Mouse (Mus musculus): ENCODE results near the gene Slc39a11. TPM values are rescaled to one million over a fixed set of nuclear protein-coding genes. Genes with fewer than 3 reads are reported as not detected.

Slc39a11 gene
- polyA plus RNA-seq, 1 experiment from 2014 or later = 20.1 TPM

DNA sequence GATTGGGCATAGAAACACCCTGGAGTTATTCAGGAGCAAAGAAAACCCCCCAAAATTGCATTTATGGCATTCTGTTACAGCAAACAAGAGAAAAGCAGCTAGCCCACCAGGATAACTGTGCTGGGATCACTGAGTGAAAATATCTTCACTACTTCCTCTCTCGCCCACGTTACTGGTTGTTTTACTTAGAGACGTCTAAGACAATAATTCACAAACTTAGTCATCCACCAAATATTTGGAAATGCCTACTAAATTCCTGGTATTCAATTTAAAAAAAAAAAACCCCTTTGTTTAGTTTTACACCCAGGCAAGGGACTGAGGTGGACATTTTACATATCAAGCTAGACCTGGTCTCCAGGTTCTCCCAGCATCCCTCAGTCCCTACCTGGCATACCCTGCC lies 384.3 kb downstream of the Slc39a11 start:
- DNase-seq (ENCODE audit: low spot score) (no peak), ATAC-seq (ENCODE audit: low FRiP score) (no peak)
- 85% methylated on average over 3 of the region's 3 CpGs for WGBS

GRCm38 (mm10) chr11:113263971-113264370 lies 385.9 kb downstream of the Slc39a11 start:
- no peaks in the 10 kb centered on the region for H3K36me3 ChIP-seq (ENCODE audit: control insufficient read depth, insufficient read depth, low read length)
- no peaks in the 10 kb centered on the region; the same call in 1 of the 2 replicates for H3K4me1 ChIP-seq (replicated peaks; ENCODE audit: control insufficient read depth, insufficient read depth, low read length)
- H3K4me2 ChIP-seq (replicated peaks; ENCODE audit: low read depth, low read length) = no peak overlapping the region
- 74% methylated on average over 7 of the region's 7 CpGs for WGBS
- no peaks in the 10 kb centered on the region for H3K9me3 ChIP-seq (ENCODE audit: control insufficient read depth, low read length)
- H3K27ac ChIP-seq (ENCODE audit: low read depth, low read length) = no peak overlapping the region
- ATAC-seq (ENCODE audit: low FRiP score) (no peak), DNase-seq (ENCODE audit: low spot score) (no peak)
- no peak overlapping the region for H3K9ac ChIP-seq (ENCODE audit: low read depth, low read length)
- no peak overlapping the region for H3K4me3 ChIP-seq (ENCODE audit: low read depth, low read length)
- no peaks in the 10 kb centered on the region for H3K27me3 ChIP-seq (ENCODE audit: control insufficient read depth, insufficient read depth, low read length)

More for the DNA sequence above, 384.3 kb downstream of the Slc39a11 start:
- Histone ChIP-seq H3K9me3 (ENCODE audit: control insufficient read depth, low read length) (no peaks in the 10 kb centered on the region), H3K27ac (ENCODE audit: low read depth, low read length) (no peak overlapping the region), H3K4me2 (replicated peaks; ENCODE audit: low read depth, low read length) (no peak overlapping the region), H3K27me3 (ENCODE audit: control insufficient read depth, insufficient read depth, low read length) (no peaks in the 10 kb centered on the region), H3K4me1 (replicated peaks; ENCODE audit: control insufficient read depth, insufficient read depth, low read length) (no peaks in the 10 kb centered on the region; the same call in 1 of the 2 replicates), H3K4me3 (ENCODE audit: low read depth, low read length) (no peak overlapping the region), H3K9ac (ENCODE audit: low read depth, low read length) (no peak overlapping the region), H3K36me3 (ENCODE audit: control insufficient read depth, insufficient read depth, low read length) (no peaks in the 10 kb centered on the region)

DNA sequence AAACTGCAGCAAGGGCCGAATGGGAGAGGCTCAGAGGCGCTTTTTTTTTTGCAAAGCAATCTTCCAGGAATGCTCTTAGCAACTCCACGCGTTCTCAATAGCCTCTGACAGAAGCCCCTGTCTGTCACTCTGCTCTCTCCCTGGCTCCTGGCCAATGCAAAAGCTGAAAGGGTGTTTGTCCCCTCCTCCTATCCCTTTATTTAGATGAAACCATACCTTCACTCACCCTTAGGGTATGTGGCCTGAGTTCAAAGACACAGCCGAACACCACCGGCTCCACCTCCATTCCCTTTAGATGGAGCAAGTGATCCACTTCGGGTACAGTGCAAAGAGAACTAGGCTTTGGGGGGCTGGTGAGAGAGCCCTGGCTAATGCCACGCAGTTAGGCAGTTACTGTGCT lies 387.8 kb downstream of the Slc39a11 start:
- DNase-seq (ENCODE audit: low spot score) = no peak
- H3K27me3 ChIP-seq (ENCODE audit: control insufficient read depth, insufficient read depth, low read length) = no peaks in the 10 kb centered on the region
- no peaks in the 10 kb centered on the region; the same call in 1 of the 2 replicates for H3K4me1 ChIP-seq (replicated peaks; ENCODE audit: control insufficient read depth, insufficient read depth, low read length)
- no peak overlapping the region for H3K9ac ChIP-seq (ENCODE audit: low read depth, low read length)
- H3K4me3 ChIP-seq (ENCODE audit: low read depth, low read length) = no peak overlapping the region
- H3K27ac ChIP-seq (ENCODE audit: low read depth, low read length) = no peak overlapping the region
- WGBS = 46% methylated on average over 8 of the region's 8 CpGs
- H3K36me3 ChIP-seq (ENCODE audit: control insufficient read depth, insufficient read depth, low read length) = no peaks in the 10 kb centered on the region
- ATAC-seq (ENCODE audit: low FRiP score) = no peak
- no peaks in the 10 kb centered on the region for H3K9me3 ChIP-seq (ENCODE audit: control insufficient read depth, low read length)
- no peak overlapping the region for H3K4me2 ChIP-seq (replicated peaks; ENCODE audit: low read depth, low read length)

- Histone ChIP-seq H3K36me3 (ENCODE audit: control insufficient read depth, insufficient read depth, low read length) (no peaks in the 10 kb centered on the region), H3K9ac (ENCODE audit: low read depth, low read length) (no peak overlapping the region), H3K4me1 (replicated peaks; ENCODE audit: control insufficient read depth, insufficient read depth, low read length) (no peaks in the 10 kb centered on the region; the same call in 1 of the 2 replicates), H3K27me3 (ENCODE audit: control insufficient read depth, insufficient read depth, low read length) (no peaks in the 10 kb centered on the region), H3K27ac (ENCODE audit: low read depth, low read length) (no peak overlapping the region), H3K4me3 (ENCODE audit: low read depth, low read length) (no peak overlapping the region), H3K4me2 (replicated peaks; ENCODE audit: low read depth, low read length) (no peak overlapping the region), H3K9me3 (ENCODE audit: control insufficient read depth, low read length) (no peaks in the 10 kb centered on the region)
- DNase-seq (ENCODE audit: low spot score) (no peak), ATAC-seq (ENCODE audit: low FRiP score) (no peak)
- WGBS = 88% methylated on average over 4 of the region's 4 CpGs
Observed at GRCm38 (mm10) chr11:113261421-113261820, 388.5 kb downstream of the Slc39a11 start.

DNA sequence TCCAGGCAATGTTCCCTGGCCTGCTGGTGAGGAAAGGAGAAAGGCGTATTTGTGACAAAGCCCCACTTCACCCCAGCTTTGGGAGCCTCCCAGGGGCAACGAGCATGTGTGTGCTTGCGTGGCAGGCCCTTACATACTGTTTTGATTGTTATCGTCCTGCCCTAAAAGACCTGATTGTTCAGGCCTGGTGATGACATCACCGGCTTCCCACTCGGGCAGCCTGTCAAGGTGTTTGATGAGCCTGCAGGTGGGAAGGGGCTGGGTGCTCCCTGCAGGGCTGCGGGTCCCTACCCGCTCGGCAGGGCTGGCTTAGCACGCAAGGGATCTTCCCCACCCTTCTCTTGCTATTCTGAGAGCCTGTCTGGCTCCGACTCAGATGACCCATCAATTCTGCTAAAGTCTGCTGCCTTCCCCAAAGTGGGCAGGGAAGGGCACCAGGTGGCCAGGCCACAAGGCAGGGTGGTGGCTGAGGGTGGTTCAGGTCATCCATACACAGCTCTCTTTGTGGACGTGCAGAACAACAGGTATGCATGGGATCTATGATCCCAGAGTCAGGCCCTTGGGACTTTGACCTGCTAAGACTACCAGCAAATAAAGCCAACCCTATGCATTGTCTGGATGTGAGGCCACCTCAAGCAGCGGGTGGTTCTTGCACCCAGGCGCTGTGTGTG lies 390.0 kb downstream of the Slc39a11 start:
- no peak for DNase-seq (ENCODE audit: low spot score)
- Histone ChIP-seq H3K27ac (ENCODE audit: low read depth, low read length) (no peak overlapping the region), H3K9ac (ENCODE audit: low read depth, low read length) (no peak overlapping the region), H3K4me2 (replicated peaks; ENCODE audit: low read depth, low read length) (no peak overlapping the region), H3K4me1 (replicated peaks; ENCODE audit: control insufficient read depth, insufficient read depth, low read length) (no peaks in the 10 kb centered on the region; the same call in 1 of the 2 replicates), H3K27me3 (ENCODE audit: control insufficient read depth, insufficient read depth, low read length) (no peaks in the 10 kb centered on the region), H3K36me3 (ENCODE audit: control insufficient read depth, insufficient read depth, low read length) (no peaks in the 10 kb centered on the region), H3K4me3 (ENCODE audit: low read depth, low read length) (no peak overlapping the region), H3K9me3 (ENCODE audit: control insufficient read depth, low read length) (no peaks in the 10 kb centered on the region)
- no peak for ATAC-seq (ENCODE audit: low FRiP score)
- 75% methylated on average over 14 of the region's 14 CpGs for WGBS

- WGBS = 84% methylated on average over 6 of the region's 6 CpGs
- Histone ChIP-seq H3K4me1 (replicated peaks; ENCODE audit: control insufficient read depth, insufficient read depth, low read length) (no peaks in the 10 kb centered on the region; the same call in 1 of the 2 replicates), H3K27me3 (ENCODE audit: control insufficient read depth, insufficient read depth, low read length) (no peaks in the 10 kb centered on the region), H3K4me2 (replicated peaks; ENCODE audit: low read depth, low read length) (no peak overlapping the region), H3K9ac (ENCODE audit: low read depth, low read length) (no peak overlapping the region), H3K36me3 (ENCODE audit: control insufficient read depth, insufficient read depth, low read length) (no peaks in the 10 kb centered on the region), H3K27ac (ENCODE audit: low read depth, low read length) (no peak overlapping the region), H3K9me3 (ENCODE audit: control insufficient read depth, low read length) (no peaks in the 10 kb centered on the region), H3K4me3 (ENCODE audit: low read depth, low read length) (no peak overlapping the region)
- no peak for DNase-seq (ENCODE audit: low spot score)
- ATAC-seq (ENCODE audit: low FRiP score) = no peak
Observed at GRCm38 (mm10) chr11:113258016-113258415, 391.9 kb downstream of the Slc39a11 start.

- 31% methylated on average over 6 of the region's 6 CpGs for WGBS
- H3K27me3 ChIP-seq (ENCODE audit: control insufficient read depth, insufficient read depth, low read length) = no peaks in the 10 kb centered on the region
- H3K4me2 ChIP-seq (replicated peaks; ENCODE audit: low read depth, low read length) = no peak overlapping the region
- DNase-seq (ENCODE audit: low spot score) (no peak), ATAC-seq (ENCODE audit: low FRiP score) (no peak)
- H3K27ac ChIP-seq (ENCODE audit: low read depth, low read length) = no peak overlapping the region
- no peak overlapping the region for H3K4me3 ChIP-seq (ENCODE audit: low read depth, low read length)
- H3K4me1 ChIP-seq (replicated peaks; ENCODE audit: control insufficient read depth, insufficient read depth, low read length) = no peaks in the 10 kb centered on the region; the same call in 1 of the 2 replicates
- H3K36me3 ChIP-seq (ENCODE audit: control insufficient read depth, insufficient read depth, low read length) = no peaks in the 10 kb centered on the region
- peak overlapping the region; percentile 31; the same call in 1 of the 2 replicates for H3K9ac ChIP-seq (ENCODE audit: low read depth, low read length)
- H3K9me3 ChIP-seq (ENCODE audit: control insufficient read depth, low read length) = no peaks in the 10 kb centered on the region
Observed at GRCm38 (mm10) chr11:113254653-113255052, 395.2 kb downstream of the Slc39a11 start.

GRCm38 (mm10) chr11:113253169-113253568 lies 396.7 kb downstream of the Slc39a11 start:
- ATAC-seq (ENCODE audit: low FRiP score) (no peak), DNase-seq (ENCODE audit: low spot score) (no peak)
- Histone ChIP-seq H3K4me2 (replicated peaks; ENCODE audit: low read depth, low read length) (no peak overlapping the region), H3K27me3 (ENCODE audit: control insufficient read depth, insufficient read depth, low read length) (no peaks in the 10 kb centered on the region), H3K4me1 (replicated peaks; ENCODE audit: control insufficient read depth, insufficient read depth, low read length) (no peaks in the 10 kb centered on the region; the same call in 1 of the 2 replicates), H3K27ac (ENCODE audit: low read depth, low read length) (no peak overlapping the region), H3K9ac (ENCODE audit: low read depth, low read length) (no peak overlapping the region), H3K4me3 (ENCODE audit: low read depth, low read length) (no peak overlapping the region), H3K36me3 (ENCODE audit: control insufficient read depth, insufficient read depth, low read length) (no peaks in the 10 kb centered on the region), H3K9me3 (ENCODE audit: control insufficient read depth, low read length) (no peaks in the 10 kb centered on the region)
- 96% methylated on average over 4 of the region's 4 CpGs for WGBS

DNA sequence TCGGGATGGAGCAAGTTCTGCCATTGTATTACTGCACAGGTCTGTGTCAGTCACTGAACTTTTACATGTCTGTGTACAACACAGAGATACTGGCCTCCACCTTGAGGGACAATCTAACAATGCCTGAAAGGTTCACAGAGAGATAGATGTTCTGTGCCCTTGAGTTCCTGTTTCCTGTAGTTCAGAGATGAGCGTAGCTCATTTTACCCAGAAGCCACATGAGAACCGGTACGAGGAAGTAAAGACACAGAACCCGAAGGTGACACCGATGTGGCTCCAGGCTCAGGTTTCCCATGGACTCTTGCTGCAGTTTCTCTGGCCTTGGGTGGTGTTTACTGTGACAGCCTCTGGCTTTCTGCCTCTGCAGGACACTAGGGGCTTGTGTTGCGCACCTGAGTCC lies 398.7 kb downstream of the Slc39a11 start:
- Histone ChIP-seq H3K4me1 (replicated peaks; ENCODE audit: control insufficient read depth, insufficient read depth, low read length) (no peaks in the 10 kb centered on the region; the same call in 1 of the 2 replicates), H3K27me3 (ENCODE audit: control insufficient read depth, insufficient read depth, low read length) (no peaks in the 10 kb centered on the region), H3K9me3 (ENCODE audit: control insufficient read depth, low read length) (no peaks in the 10 kb centered on the region), H3K4me3 (ENCODE audit: low read depth, low read length) (no peak overlapping the region), H3K9ac (ENCODE audit: low read depth, low read length) (no peak overlapping the region), H3K36me3 (ENCODE audit: control insufficient read depth, insufficient read depth, low read length) (no peaks in the 10 kb centered on the region), H3K4me2 (replicated peaks; ENCODE audit: low read depth, low read length) (no peak overlapping the region), H3K27ac (ENCODE audit: low read depth, low read length) (no peak overlapping the region)
- DNase-seq (ENCODE audit: low spot score) (no peak), ATAC-seq (ENCODE audit: low FRiP score) (no peak)
- WGBS = 94% methylated on average over 7 of the region's 7 CpGs

All from hindbrain, embryonic 11.5 days (tissue).